8 mouse cellular contexts compared by ENCODE assay signal in genomic region chr1:171034201-171034600, GRCm38 (mm10). TPM values are rescaled to one million over a fixed set of nuclear protein-coding genes. Genes with fewer than 3 reads are reported as not detected.
DNase-seq lines count a peak whose midpoint lies in the region; ATAC-seq and TF ChIP-seq lines count a peak whose summit lies in the region.

No protein-coding gene starts in this region.

- no peak for TF ChIP-seq POLR2A in ES-Bruce4 (IDR thresholded peaks at IDR 0.05; ENCODE audit: insufficient read depth, low read length)

- H3K36me3 ChIP-seq in heart, embryonic 13.5 days: no peaks in the 10 kb centered on the region
- H3K36me3 ChIP-seq in ES-Bruce4 (ENCODE audit: control insufficient read depth, insufficient read depth, low read length, poor library complexity, severe bottlenecking): no peaks in the 10 kb centered on the region
- no peaks in the 10 kb centered on the region for H3K36me3 ChIP-seq in forebrain, embryonic 10.5 days (replicated peaks)
- no peaks in the 10 kb centered on the region for H3K36me3 ChIP-seq in liver, embryonic 14.5 days (replicated peaks; ENCODE audit: control insufficient read depth, insufficient read depth, low read depth)

- H3K9me3 ChIP-seq in heart, embryonic 13.5 days: peaks cover 7% of the 10 kb centered on the region; the same call in 1 of the 2 replicates
- H3K9me3 ChIP-seq in ES-Bruce4 (replicated peaks; ENCODE audit: control insufficient read depth, insufficient read depth, low read length, poor library complexity, severe bottlenecking): no peaks in the 10 kb centered on the region
- no peaks in the 10 kb centered on the region for H3K9me3 ChIP-seq in forebrain, embryonic 10.5 days
- H3K9me3 ChIP-seq in liver, embryonic 14.5 days (ENCODE audit: control insufficient read depth, low read length): no peaks in the 10 kb centered on the region

- peaks cover 17% of the 10 kb centered on the region; the same call in 1 of the 2 replicates for H3K4me1 ChIP-seq in heart, embryonic 13.5 days
- no peaks in the 10 kb centered on the region for H3K4me1 ChIP-seq in ES-Bruce4 (ENCODE audit: control insufficient read depth, insufficient read depth, low read length)
- H3K4me1 ChIP-seq in forebrain, embryonic 10.5 days: peaks cover 34% of the 10 kb centered on the region
- peaks cover 33 to 44% of the 10 kb centered on the region in 2 experiments for H3K4me1 ChIP-seq in liver, embryonic 14.5 days (replicated peaks; ENCODE audit: control insufficient read depth in 2 of 2, insufficient read depth in 2 of 2, low read length in 1 of 2)

- H3K27me3 ChIP-seq in heart, embryonic 13.5 days (replicated peaks): peaks cover 55% of the 10 kb centered on the region
- no peaks in the 10 kb centered on the region for H3K27me3 ChIP-seq in ES-Bruce4 (ENCODE audit: control insufficient read depth, insufficient read depth, low read length, poor library complexity, severe bottlenecking)
- H3K27me3 ChIP-seq in forebrain, embryonic 10.5 days (ENCODE audit: poor library complexity, severe bottlenecking): peaks cover 69% of the 10 kb centered on the region
- no peaks in the 10 kb centered on the region; the same call in 1 of the 2 replicates for H3K27me3 ChIP-seq in liver, embryonic 14.5 days (ENCODE audit: control insufficient read depth, insufficient read depth, low read length)

- peak overlapping the region; percentile 59 for H3K4me3 ChIP-seq in heart, embryonic 13.5 days
- peak overlapping the region; percentile 60 for H3K4me3 ChIP-seq in ES-Bruce4 (ENCODE audit: low read depth, low read length)
- H3K4me3 ChIP-seq in forebrain, embryonic 10.5 days: peak overlapping the region; percentile 66
- peak overlapping the region; percentile 60 to 86 for H3K4me3 ChIP-seq in liver, embryonic 14.5 days (ENCODE audit: insufficient read depth in 1 of 2, low read depth in 2 of 2, low read length in 2 of 2)

- 6% methylated on average over 11 of the region's 11 CpGs for WGBS in heart, embryonic 13.5 days
- 6% methylated on average over 11 of the region's 11 CpGs for whole genome bisulfite sequencing in forebrain, embryonic 10.5 days
- 11% methylated on average over 11 of the region's 11 CpGs for WGBS in liver, embryonic 14.5 days (ENCODE audit: insufficient replicate concordance)

- no peak overlapping the region for H3K27ac ChIP-seq in heart, embryonic 13.5 days (replicated peaks)
- H3K27ac ChIP-seq in ES-Bruce4 (ENCODE audit: insufficient read depth, low read length): no peak overlapping the region
- H3K27ac ChIP-seq in forebrain, embryonic 10.5 days: no peak overlapping the region
- no peak overlapping the region for H3K27ac ChIP-seq in liver, embryonic 14.5 days

- TF ChIP-seq CTCF in ES-Bruce4 (IDR thresholded peaks at IDR 0.05; ENCODE audit: low read depth, low read length): no peak
- TF ChIP-seq CTCF in liver, embryonic 14.5 days (IDR thresholded peaks at IDR 0.05; ENCODE audit: low read depth): no peak

- no peak for DNase-seq in heart, postnatal 14 days
- no peak for DNase-seq in forebrain, embryonic 10.5 days (ENCODE audit: extremely low spot score, low spot score)
- no peak for DNase-seq in liver, embryonic 14.5 days (ENCODE audit: low read depth in 3 of 3, low spot score in 3 of 3)
- no peak for DNase-seq in urinary bladder, postnatal 14 days (ENCODE audit: low spot score)
- DNase-seq in urinary bladder, adult 18-20 months (ENCODE audit: low spot score in 2 of 2): no peak
- DNase-seq in cerebellum, adult 8-10 months: no peak

- no peak for ATAC-seq in heart, embryonic 13.5 days (ENCODE audit: extremely low read depth, insufficient number of reproducible peaks, low FRiP score, low TSS enrichment)
- no peak for ATAC-seq in liver, embryonic 14.5 days (ENCODE audit: insufficient read depth)

- intact Hi-C loops in heart, postnatal 14 days (cut with DNase I): no loop called here

- no peak for TF ChIP-seq EP300 in ES-Bruce4 (IDR thresholded peaks at IDR 0.05; ENCODE audit: insufficient read depth, low read depth, low read length)
- no peak for TF ChIP-seq EP300 in liver, embryonic 14.5 days (IDR thresholded peaks at IDR 0.05; ENCODE audit: low read depth)

- H3K4me2 ChIP-seq in heart, embryonic 13.5 days: peak overlapping the region; percentile 88
- H3K4me2 ChIP-seq in liver, embryonic 14.5 days (ENCODE audit: low read depth): peak overlapping the region; percentile 97

- H3K9ac ChIP-seq in heart, embryonic 13.5 days: peak overlapping the region; percentile 67
- H3K9ac ChIP-seq in ES-Bruce4 (ENCODE audit: low read depth, poor library complexity, severe bottlenecking): 0 out of 2 replicates have a peak overlapping the region, but pooled peaks have one; percentile 47
- peak overlapping the region; percentile 54 for H3K9ac ChIP-seq in liver, embryonic 14.5 days (replicated peaks)

RNA-seq across cellular contexts. Expression of gene Fcgr4, which starts 15.5 kb away (rescaled TPM):
- 0.37 and 0.85 TPM in 2 replicates for polyA plus RNA-seq in heart, embryonic 13.5 days (2015; fragmentation: Nextera tagmentation; extraction: Ambion mirVana)
- total RNA-seq in heart, postnatal 14 days (2021): under 1 TPM; 0.22 to 0.29 TPM
- not detected in 2 replicates for polyA plus RNA-seq in ES-Bruce4 (2011; ENCODE audit: insufficient read depth, insufficient read length, low read depth, missing spikeins)
- 0.11 TPM in 1 of 2 replicates, not detected in the other for polyA plus RNA-seq in forebrain, embryonic 10.5 days (2016; fragmentation: Nextera tagmentation; extraction: Ambion mirVana)
- 1.9 and 2.6 TPM in 2 replicates for polyA plus RNA-seq in liver, embryonic 14.5 days (2012; rRNA removed)
- 1.7 and 2.0 TPM in 2 replicates for polyA plus RNA-seq in liver, embryonic 14.5 days (2014; fragmentation: Nextera tagmentation; extraction: Ambion mirVana)

RNA-seq across cellular contexts. Expression of gene Fcgr3, which starts 30.5 kb away (rescaled TPM):
- 6.9 and 9.1 TPM in 2 replicates for polyA plus RNA-seq in heart, embryonic 13.5 days (2015; fragmentation: Nextera tagmentation; extraction: Ambion mirVana)
- 10 to 100 TPM; 11.8 to 11.9 TPM for total RNA-seq in heart, postnatal 14 days (2021)
- 0.78 and 0.87 TPM in 2 replicates for polyA plus RNA-seq in ES-Bruce4 (2011; ENCODE audit: insufficient read depth, insufficient read length, low read depth, missing spikeins)
- polyA plus RNA-seq in forebrain, embryonic 10.5 days (2016; fragmentation: Nextera tagmentation; extraction: Ambion mirVana): 3.2 and 4.5 TPM in 2 replicates
- polyA plus RNA-seq in liver, embryonic 14.5 days (2012; rRNA removed): 12.7 and 14.6 TPM in 2 replicates
- 19.2 and 24.6 TPM in 2 replicates for polyA plus RNA-seq in liver, embryonic 14.5 days (2014; fragmentation: Nextera tagmentation; extraction: Ambion mirVana)

RNA-seq across cellular contexts. Expression of gene Fcgr2b, which starts 57.9 kb away (rescaled TPM):
- polyA plus RNA-seq in heart, embryonic 13.5 days (2015; fragmentation: Nextera tagmentation; extraction: Ambion mirVana): 0.27 and 0.76 TPM in 2 replicates
- total RNA-seq in heart, postnatal 14 days (2021): 1 to 10 TPM; 5.2 to 6.0 TPM
- not detected in 2 replicates for polyA plus RNA-seq in ES-Bruce4 (2011; ENCODE audit: insufficient read depth, insufficient read length, low read depth, missing spikeins)
- polyA plus RNA-seq in forebrain, embryonic 10.5 days (2016; fragmentation: Nextera tagmentation; extraction: Ambion mirVana): 0.09 TPM in 1 of 2 replicates, not detected in the other
- polyA plus RNA-seq in liver, embryonic 14.5 days (2012; rRNA removed): 2.2 and 3.3 TPM in 2 replicates
- 2.4 and 3.4 TPM in 2 replicates for polyA plus RNA-seq in liver, embryonic 14.5 days (2014; fragmentation: Nextera tagmentation; extraction: Ambion mirVana)
